Mouse (Mus musculus) kidney, postnatal 4 days (tissue): ENCODE results near the gene Ssxb6.
"Not testable (repeated sequence)": the region's sequence is repeated elsewhere in the genome, so short reads cannot be mapped to it uniquely, and the experiment has no call there.

Experiments
- DNase-seq, 2 experiments: peaks; one replicate each; pipeline ENCODE4 v3.0.0; 2021; ENCODE audit warnings: mixed read lengths in 2 of 2

Ssxb6 gene

DNA sequence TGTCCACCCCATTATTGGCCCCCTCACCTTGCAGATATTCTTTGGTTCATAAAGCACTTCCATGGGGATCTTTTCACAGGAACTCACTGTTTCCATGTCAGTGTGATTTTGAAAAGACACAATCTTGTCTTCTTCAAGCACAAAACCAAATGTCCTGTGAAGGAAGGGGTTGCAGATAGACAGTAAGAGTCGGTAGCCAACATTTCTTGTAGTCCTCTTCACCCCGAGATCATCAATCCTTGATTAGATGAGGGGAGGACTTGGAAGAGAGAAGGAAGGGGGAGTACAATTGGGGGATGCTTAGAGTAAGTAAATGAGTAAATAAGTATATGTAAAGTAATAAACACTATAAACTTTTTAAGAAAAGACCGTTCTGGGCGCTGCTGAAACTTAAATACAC, at the start of gene Ssxb6:
Ssxb6 (minus strand) TSS at position 101 of the 400 bp plus-strand sequence.
- not testable (repeated sequence) for DNase-seq

- not testable (repeated sequence) for DNase-seq
Observed at GRCm38 (mm10) chrX:8591716-8592115, 43.7 kb upstream of the Ssxb6 start, which contains the start of gene Ssxb3. Gene Ssxb3, minus strand, starts transcription at chrX:8591816.

DNA sequence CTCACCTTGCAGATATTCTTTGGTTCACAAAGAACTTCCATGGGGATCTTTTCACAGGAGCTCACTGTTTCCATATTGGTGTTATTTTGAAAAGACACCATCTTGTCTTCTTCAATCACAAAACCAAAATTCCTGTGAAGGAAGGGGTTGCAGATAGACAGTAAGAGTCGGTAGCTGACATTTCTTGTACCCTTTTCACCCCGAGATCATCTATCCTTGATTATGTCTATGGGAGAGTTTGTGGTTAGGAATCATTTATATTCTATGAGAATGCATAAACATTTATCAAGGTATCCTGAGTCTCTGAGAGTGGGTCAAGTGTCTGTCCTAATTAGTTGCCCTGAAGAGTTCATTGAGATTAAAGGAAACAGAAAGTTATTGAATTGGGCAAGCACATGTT, 23.2 kb downstream of the Ssxb6 start, which contains the start of gene Gm14459:
Gm14459 (minus strand) TSS at position 101 of the 400 bp plus-strand sequence.
- no peak for DNase-seq
